Mouse (Mus musculus): ENCODE measurements around the gene Rpl11. TPM values are rescaled to one million over a fixed set of nuclear protein-coding genes. Genes with fewer than 3 reads are reported as not detected.
"Not testable (repeated sequence)": the region's sequence is repeated elsewhere in the genome, so short reads cannot be mapped to it uniquely, and the experiment has no call there.

The Rpl11 gene
- 100 to 1,000 TPM; 248 to 256 TPM for total RNA-seq (2021)

- intact Hi-C loops (cut with DNase I) = loop anchor here (5.0 kb wide), 1 partner anchor 549 kb away; the partner anchor contains the start of gene Kdm1a
- DNase-seq (ENCODE audit: low spot score in 2 of 2) = peak; percentile 91 to 93
Measured at GRCm38 (mm10) chr4:136053247-136053596, at the start of gene Rpl11. Rpl11 (minus strand) TSS chr4:136053428.

- DNase-seq (ENCODE audit: low spot score in 2 of 2); intact Hi-C loops (cut with DNase I): not testable (repeated sequence)
Measured at GRCm38 (mm10) chr4:136101753-136102152, 48.5 kb upstream of the Rpl11 start.

- DNase-seq (ENCODE audit: low spot score in 2 of 2) = no peak
- intact Hi-C loops (cut with DNase I) = no loop called here
Measured at GRCm38 (mm10) chr4:136100396-136101070, 47.3 kb upstream of the Rpl11 start.

- intact Hi-C loops (cut with DNase I) = no loop called here
- no peak for DNase-seq (ENCODE audit: low spot score in 2 of 2)
Measured at GRCm38 (mm10) chr4:136098446-136098845, 45.2 kb upstream of the Rpl11 start.

GRCm38 (mm10) chr4:136096446-136097113 lies 43.4 kb upstream of the Rpl11 start:
- DNase-seq (ENCODE audit: low spot score in 2 of 2) = no peak
- intact Hi-C loops (cut with DNase I) = no loop called here

- no peak for DNase-seq (ENCODE audit: low spot score in 2 of 2)
- intact Hi-C loops (cut with DNase I) = no loop called here
Measured at GRCm38 (mm10) chr4:136095490-136096105, 42.4 kb upstream of the Rpl11 start.

- intact Hi-C loops (cut with DNase I) = no loop called here
- peak; percentile 8 to 25 for DNase-seq (ENCODE audit: low spot score in 2 of 2)
Measured at GRCm38 (mm10) chr4:136094519-136095219, 41.4 kb upstream of the Rpl11 start.

GRCm38 (mm10) chr4:136092498-136092897 lies 39.3 kb upstream of the Rpl11 start:
- intact Hi-C loops (cut with DNase I) = no loop called here
- DNase-seq (ENCODE audit: low spot score in 2 of 2) = no peak

GRCm38 (mm10) chr4:136091346-136091745 lies 38.1 kb upstream of the Rpl11 start:
- no peak for DNase-seq (ENCODE audit: low spot score in 2 of 2)
- intact Hi-C loops (cut with DNase I) = no loop called here

- DNase-seq (ENCODE audit: low spot score in 2 of 2) = no peak
- intact Hi-C loops (cut with DNase I) = no loop called here
Measured at GRCm38 (mm10) chr4:136089748-136090583, 36.7 kb upstream of the Rpl11 start.

GRCm38 (mm10) chr4:136088971-136089747 lies 35.9 kb upstream of the Rpl11 start:
- intact Hi-C loops (cut with DNase I) = no loop called here
- no peak for DNase-seq (ENCODE audit: low spot score in 2 of 2)

- intact Hi-C loops (cut with DNase I) = no loop called here
- no peak for DNase-seq (ENCODE audit: low spot score in 2 of 2)
Measured at GRCm38 (mm10) chr4:136088364-136088763, 35.1 kb upstream of the Rpl11 start.

GRCm38 (mm10) chr4:136087261-136087660 lies 34.0 kb upstream of the Rpl11 start:
- intact Hi-C loops (cut with DNase I) = no loop called here
- no peak for DNase-seq (ENCODE audit: low spot score in 2 of 2)

GRCm38 (mm10) chr4:136084840-136085239 lies 31.6 kb upstream of the Rpl11 start:
- no peak for DNase-seq (ENCODE audit: low spot score in 2 of 2)
- intact Hi-C loops (cut with DNase I) = no loop called here

- no peak for DNase-seq (ENCODE audit: low spot score in 2 of 2)
- intact Hi-C loops (cut with DNase I) = no loop called here
Measured at GRCm38 (mm10) chr4:136083269-136084105, 30.3 kb upstream of the Rpl11 start.

GRCm38 (mm10) chr4:136081729-136082128 lies 28.5 kb upstream of the Rpl11 start:
- DNase-seq (ENCODE audit: low spot score in 2 of 2) = peak in 1 of 2 experiments; percentile 11

GRCm38 (mm10) chr4:136078649-136079048 lies 25.4 kb upstream of the Rpl11 start:
- intact Hi-C loops (cut with DNase I) = no loop called here
- no peak for DNase-seq (ENCODE audit: low spot score in 2 of 2)

More at GRCm38 (mm10) chr4:136081729-136082128, 28.5 kb upstream of the Rpl11 start:
- intact Hi-C loops (cut with DNase I) = no loop called here

Measured in left cerebral cortex, postnatal 36 days (tissue).